Mouse (Mus musculus) liver, embryonic 15.5 days (tissue): ENCODE data around the gene Rdh16f2. TPM values are rescaled to one million over a fixed set of nuclear protein-coding genes. Genes with fewer than 3 reads are reported as not detected.
"Not testable (repeated sequence)": the region's sequence is repeated elsewhere in the genome, so short reads cannot be mapped to it uniquely, and the experiment has no call there.

Experiments
- ATAC-seq: fragments of 200-750 bp; cut with Nextera tagmentation; 2 replicates; pipeline ENCODE4 v1.8.0; 2017; ENCODE audit warnings: moderate number of reproducible peaks, mild to moderate bottlenecking, moderate library complexity; ENCODE audit not compliant: insufficient read depth
- H3K27ac ChIP-seq: fragments of 300-500 bp; sonication (generic); replicated peaks from 2 replicates; pipeline ENCODE4 v1.5.1; 2015; ENCODE audit warnings: mild to moderate bottlenecking, inconsistent platforms
- H3K27me3 ChIP-seq: fragments of 300-500 bp; sonication (generic); 2 replicates; pipeline ENCODE4 v1.6.1; 2015; ENCODE audit warnings: mild to moderate bottlenecking, inconsistent platforms
- H3K36me3 ChIP-seq: fragments of 300-500 bp; sonication (generic); replicated peaks from 2 replicates; pipeline ENCODE4 v1.6.1; 2015; ENCODE audit warnings: moderate library complexity, mild to moderate bottlenecking, inconsistent platforms
- H3K4me1 ChIP-seq: fragments of 300-500 bp; sonication (generic); replicated peaks from 2 replicates; pipeline ENCODE4 v1.6.1; 2015; ENCODE audit warnings: inconsistent platforms
- H3K4me2 ChIP-seq: fragments of 300-500 bp; sonication (generic); 2 replicates; pipeline ENCODE4 v1.6.1; 2015; ENCODE audit warnings: moderate library complexity, mild to moderate bottlenecking, inconsistent platforms
- H3K4me3 ChIP-seq: fragments of 300-500 bp; sonication (generic); replicated peaks from 2 replicates; pipeline ENCODE4 v1.5.1; 2015; ENCODE audit warnings: mild to moderate bottlenecking, inconsistent platforms
- H3K9ac ChIP-seq: fragments of 300-500 bp; sonication (generic); 2 replicates; pipeline ENCODE4 v1.6.1; 2015; ENCODE audit warnings: moderate library complexity, mild to moderate bottlenecking, inconsistent platforms
- H3K9me3 ChIP-seq: fragments of 300-500 bp; sonication (generic); replicated peaks from 2 replicates; pipeline ENCODE4 v1.6.1; 2016; ENCODE audit warnings: inconsistent platforms
- WGBS: fragments of 180-500 bp; shearing (Covaris S2); methylation state at CpG from one replicate; pipeline ENCODE4 v1.1.7; 2015; ENCODE audit warnings: mixed read lengths; ENCODE audit not compliant: insufficient replicate concordance; 5-methylcytosine and 5-hydroxymethylcytosine counted together
- polyA plus RNA-seq: library from polyadenylated mRNA; unstranded; fragments of >200 nt; fragmentation: Nextera tagmentation; extraction: Ambion mirVana; gene quantifications from 2 replicates; pipeline ENCODE4 v1.2.1, GENCODE M21; 2015

Gene Rdh16f2
- polyA plus RNA-seq, 1 experiment from 2014 or later: 0.29 TPM

DNA sequence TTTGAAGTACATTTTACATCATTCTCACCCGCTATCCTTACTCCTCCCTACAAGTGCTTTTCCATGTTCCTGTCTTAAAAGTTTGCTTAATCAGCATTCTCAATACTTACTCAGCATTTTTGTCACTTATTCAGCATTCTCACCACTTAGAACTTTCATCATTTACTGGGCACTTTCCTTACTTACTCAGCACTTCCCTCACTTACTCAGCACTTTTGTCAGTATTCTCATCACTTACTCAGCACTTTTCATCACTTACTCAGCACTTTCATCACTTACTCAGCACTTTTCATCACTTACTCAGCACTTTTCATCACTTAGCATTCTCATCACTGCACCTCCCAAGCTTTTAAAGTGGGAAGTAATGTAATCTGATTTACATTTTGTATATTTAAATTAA, 49.3 kb downstream of the Rdh16f2 start:
- H3K4me1 ChIP-seq: no peaks in the 10 kb centered on the region
- no peaks in the 10 kb centered on the region for H3K27me3 ChIP-seq
- no peak overlapping the region for H3K27ac ChIP-seq
- no peak overlapping the region for H3K4me3 ChIP-seq
- no peak for ATAC-seq
- WGBS: 69% methylated on average over 1 of the region's 1 CpGs
- no peak overlapping the region for H3K4me2 ChIP-seq
- no peaks in the 10 kb centered on the region for H3K9me3 ChIP-seq
- no peak overlapping the region for H3K9ac ChIP-seq
- no peaks in the 10 kb centered on the region for H3K36me3 ChIP-seq

DNA sequence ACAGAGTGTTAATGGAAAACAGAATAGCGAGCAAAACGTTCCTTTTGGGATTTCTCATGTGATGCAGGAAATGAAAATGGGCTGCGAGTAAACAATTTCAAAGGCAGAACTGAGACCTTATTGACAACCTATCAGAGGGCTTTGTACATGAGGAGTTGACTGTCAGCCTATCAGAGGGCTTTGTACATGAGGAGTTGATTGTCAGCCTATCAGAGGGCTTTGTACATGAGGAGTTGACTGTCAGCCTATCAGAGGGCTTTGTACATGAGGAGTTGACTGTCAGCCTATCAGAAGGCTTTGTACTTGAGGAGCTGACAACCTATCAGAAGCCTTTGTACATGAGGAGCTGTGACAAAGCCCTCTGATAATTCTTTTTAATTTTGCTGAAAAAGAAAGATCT, 50.9 kb downstream of the Rdh16f2 start:
- H3K4me2 ChIP-seq, ATAC-seq, H3K36me3 ChIP-seq, H3K27me3 ChIP-seq, H3K9ac ChIP-seq, H3K4me3 ChIP-seq, H3K9me3 ChIP-seq, H3K4me1 ChIP-seq, H3K27ac ChIP-seq: not testable (repeated sequence)
- 68% methylated on average over 3 of the region's 3 CpGs for WGBS

DNA sequence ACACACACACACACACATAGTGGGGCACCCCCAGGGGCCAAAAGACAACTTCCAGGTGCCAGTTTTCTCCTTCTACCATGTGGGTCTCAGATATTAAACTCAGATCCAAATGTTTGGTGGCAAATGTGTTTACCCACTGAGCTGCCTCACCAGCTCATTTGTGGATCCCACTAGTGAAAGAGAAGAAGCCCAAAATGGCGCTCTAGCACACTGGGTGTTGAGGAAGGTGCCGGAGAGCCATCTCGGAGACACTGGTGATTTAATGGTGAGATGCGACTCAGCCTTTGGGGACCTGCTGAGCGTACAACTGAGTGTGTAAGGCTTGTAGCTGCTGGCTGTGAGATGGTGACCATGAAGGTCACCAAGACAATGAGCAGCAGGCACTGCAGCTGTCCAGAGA, 51.4 kb downstream of the Rdh16f2 start:
- 72% methylated on average over 5 of the region's 5 CpGs for WGBS
- Histone ChIP-seq H3K27me3 (no peaks in the 10 kb centered on the region), H3K4me2 (no peak overlapping the region), H3K9me3 (no peaks in the 10 kb centered on the region), H3K36me3 (no peaks in the 10 kb centered on the region), H3K9ac (no peak overlapping the region), H3K4me3 (no peak overlapping the region), H3K27ac (no peak overlapping the region), H3K4me1 (no peaks in the 10 kb centered on the region)
- ATAC-seq: no peak

DNA sequence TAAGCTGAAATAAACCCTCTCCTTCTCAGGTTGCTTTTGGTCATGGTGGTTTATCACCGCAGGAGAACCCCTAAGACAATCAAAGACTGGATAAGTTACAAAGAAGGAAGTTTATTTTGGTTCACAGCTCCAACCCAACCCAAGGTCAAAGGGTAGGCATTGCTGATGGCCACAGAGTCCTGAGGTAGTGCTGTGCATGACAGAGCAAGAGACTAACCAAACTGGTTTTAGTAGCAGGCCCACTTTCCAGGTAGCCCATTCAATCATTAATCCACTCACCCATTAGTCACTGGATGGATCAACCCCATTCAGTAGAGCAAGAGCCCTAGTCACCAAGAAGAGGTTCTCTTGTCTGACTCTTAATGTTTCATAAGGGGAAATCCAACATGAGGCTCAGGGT, 56.0 kb downstream of the Rdh16f2 start:
- Histone ChIP-seq H3K27ac (no peak overlapping the region), H3K4me2 (no peak overlapping the region), H3K36me3 (no peaks in the 10 kb centered on the region), H3K9me3 (no peaks in the 10 kb centered on the region), H3K4me1 (no peaks in the 10 kb centered on the region), H3K9ac (no peak overlapping the region), H3K4me3 (no peak overlapping the region), H3K27me3 (no peaks in the 10 kb centered on the region)
- ATAC-seq: no peak
- WGBS: 70% methylated on average over 1 of the region's 1 CpGs

DNA sequence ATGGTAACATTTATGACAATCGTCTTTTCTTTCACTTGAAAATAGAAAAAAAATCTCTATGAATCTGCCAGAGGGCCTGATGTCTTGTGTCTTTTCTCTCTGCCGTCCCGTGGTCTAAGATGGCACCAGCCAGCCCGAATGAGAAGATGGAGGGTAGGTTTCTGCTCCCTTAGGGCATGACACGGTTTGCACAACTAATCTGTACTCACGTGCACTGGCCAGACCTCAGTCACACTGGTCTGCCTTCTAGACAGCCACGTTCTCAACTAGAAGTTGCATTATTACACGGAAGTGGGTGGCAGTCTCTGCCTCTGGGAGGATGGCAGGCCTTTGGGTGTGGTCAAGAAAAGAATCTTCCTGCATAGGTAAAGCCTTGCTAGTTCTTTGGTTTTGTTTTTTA, 56.8 kb downstream of the Rdh16f2 start:
- no peaks in the 10 kb centered on the region for H3K9me3 ChIP-seq
- H3K27me3 ChIP-seq: no peaks in the 10 kb centered on the region
- H3K36me3 ChIP-seq: no peaks in the 10 kb centered on the region
- H3K9ac ChIP-seq: no peak overlapping the region
- no peaks in the 10 kb centered on the region for H3K4me1 ChIP-seq
- ATAC-seq: no peak
- 71% methylated on average over 8 of the region's 8 CpGs for WGBS
- no peak overlapping the region for H3K4me3 ChIP-seq
- no peak overlapping the region for H3K27ac ChIP-seq
- no peak overlapping the region for H3K4me2 ChIP-seq

DNA sequence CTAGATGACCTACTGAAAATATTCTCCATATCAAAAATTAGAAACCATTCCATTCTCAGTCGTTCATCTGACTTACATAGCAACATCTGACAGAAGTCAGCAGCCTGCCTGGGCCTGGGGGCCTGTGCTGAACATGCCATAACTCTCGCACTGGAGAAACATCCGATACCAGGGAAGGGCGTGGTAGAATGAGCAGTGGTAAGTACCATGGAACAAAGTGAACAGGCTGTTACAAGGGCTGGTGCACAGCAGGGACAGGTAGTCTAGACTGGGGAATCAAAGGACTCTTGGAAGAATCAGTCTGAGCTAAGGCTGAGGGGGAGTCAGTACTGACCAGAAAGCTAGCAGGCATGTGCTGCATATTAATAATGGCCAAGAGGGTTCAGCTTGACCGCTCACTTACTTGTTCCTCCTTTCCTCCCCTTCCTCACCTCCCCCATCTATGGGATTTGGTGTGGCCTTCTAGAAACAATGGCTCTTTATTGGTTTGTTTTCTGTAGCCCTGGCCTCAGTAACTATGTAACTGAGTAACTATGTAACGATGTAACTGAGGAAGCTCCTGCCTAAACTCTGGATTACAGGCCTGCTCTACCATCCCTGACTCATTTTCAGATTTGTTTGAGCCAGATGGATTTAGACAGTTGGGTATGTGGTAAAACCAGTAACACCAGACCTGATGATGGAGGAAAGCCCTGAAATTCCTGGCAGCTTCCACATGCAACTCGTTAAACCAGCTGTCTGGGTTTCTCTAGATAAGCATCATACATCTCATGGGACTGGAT, 58.5 kb downstream of the Rdh16f2 start:
- no peak for ATAC-seq
- Histone ChIP-seq H3K4me1 (no peaks in the 10 kb centered on the region), H3K36me3 (no peaks in the 10 kb centered on the region), H3K27me3 (no peaks in the 10 kb centered on the region), H3K9me3 (no peaks in the 10 kb centered on the region), H3K9ac (no peak overlapping the region), H3K27ac (no peak overlapping the region), H3K4me2 (no peak overlapping the region), H3K4me3 (no peak overlapping the region)
- 59% methylated on average over 7 of the region's 7 CpGs for WGBS

Other genes starting within 250 kb of the Rdh16f2 start
- gene Lrp1, start 245.3 kb upstream of the Rdh16f2 start, polyA plus RNA-seq: 23.2 and 31.1 TPM in 2 replicates
- gene Stat6, start 223.5 kb upstream of the Rdh16f2 start, polyA plus RNA-seq: 14.3 and 15.6 TPM in 2 replicates
- gene Nemp1, start 199.6 kb upstream of the Rdh16f2 start, polyA plus RNA-seq: 5.3 and 5.7 TPM in 2 replicates
- gene Nab2, start 197.9 kb upstream of the Rdh16f2 start, polyA plus RNA-seq: 2.9 and 3.5 TPM in 2 replicates
- gene Myo1a, start 161.3 kb upstream of the Rdh16f2 start, polyA plus RNA-seq: 0.08 and 0.12 TPM in 2 replicates
- 15.3 and 18.4 TPM in 2 replicates for gene Tac2, start 142.0 kb upstream of the Rdh16f2 start, polyA plus RNA-seq
- gene Zbtb39, start 126.9 kb upstream of the Rdh16f2 start, polyA plus RNA-seq: 0.82 and 0.97 TPM in 2 replicates
- gene Gpr182, start 114.7 kb upstream of the Rdh16f2 start, polyA plus RNA-seq: 12.0 and 13.7 TPM in 2 replicates
- 0.17 and 0.22 TPM in 2 replicates for gene Rdh1, start 106.8 kb upstream of the Rdh16f2 start, polyA plus RNA-seq
- 0.13 and 0.17 TPM in 2 replicates for gene Rdh16f1, start 106.7 kb upstream of the Rdh16f2 start, polyA plus RNA-seq
- gene Rdh9, start 90.1 kb upstream of the Rdh16f2 start, polyA plus RNA-seq: not detected in 2 replicates
- 0.03 TPM in 1 of 2 replicates, not detected in the other for gene Rdh16, start 65.3 kb upstream of the Rdh16f2 start, polyA plus RNA-seq
- gene Rdh19, start 16.5 kb upstream of the Rdh16f2 start, polyA plus RNA-seq: 0.05 TPM in 1 of 2 replicates, not detected in the other
- 8.8 and 15.7 TPM in 2 replicates for gene Rdh7, start 22.3 kb downstream of the Rdh16f2 start, polyA plus RNA-seq
- gene Sdr9c7, start 32.0 kb downstream of the Rdh16f2 start, polyA plus RNA-seq: not detected in 2 replicates
- gene Hsd17b6, start 141.1 kb downstream of the Rdh16f2 start, polyA plus RNA-seq: 0.09 and 0.13 TPM in 2 replicates
- gene Prim1, start 148.7 kb downstream of the Rdh16f2 start, polyA plus RNA-seq: 66.9 and 69.3 TPM in 2 replicates
- 312 and 355 TPM in 2 replicates for gene Naca, start 169.1 kb downstream of the Rdh16f2 start, polyA plus RNA-seq
- gene Ptges3, start 192.5 kb downstream of the Rdh16f2 start, polyA plus RNA-seq: 188 and 217 TPM in 2 replicates
- gene Atp5b, start 216.8 kb downstream of the Rdh16f2 start, polyA plus RNA-seq: 1,834 and 1,894 TPM in 2 replicates
- gene Baz2a, start 225.1 kb downstream of the Rdh16f2 start, polyA plus RNA-seq: 6.8 and 7.0 TPM in 2 replicates